Mouse (Mus musculus) spleen, adult 2 months (tissue): ENCODE results near the gene Chml.

ENCODE experiments used
- CTCF ChIP-seq: fragments of 200-500 bp; IDR thresholded peaks from 2 replicates; pipeline ENCODE4 v1.5.1; 2011; ENCODE audit warnings: mild to moderate bottlenecking, inconsistent platforms; ENCODE audit not compliant: insufficient read depth, insufficient read length, insufficient replicate concordance; ENCODE audit errors: extremely low read depth
- POLR2A ChIP-seq: fragments of 200-500 bp; IDR thresholded peaks from 2 replicates; pipeline ENCODE4 v1.6.1; 2011; ENCODE audit warnings: low read depth, low read length, inconsistent platforms

- TF ChIP-seq CTCF (no peak), POLR2A (no peak)
Measured at GRCm38 (mm10) chr1:175640435-175641150, 52.1 kb downstream of the Chml start.
